Mouse (Mus musculus): ENCODE data around the gene Fli1. TPM values are rescaled to one million over a fixed set of nuclear protein-coding genes. Genes with fewer than 3 reads are reported as not detected.
A peak's percentile ranks its signal among the peaks of the same experiment; 100 is the strongest.

Fli1 gene
- total RNA-seq, 2 experiments from 2014 or later, result 92.7 to 95.8 TPM

GRCm38 (mm10) chr9:32412836-32413580 lies 129.7 kb downstream of the Fli1 start:
- no peak for ATAC-seq (ENCODE audit: poor library complexity, severe bottlenecking)

DNA sequence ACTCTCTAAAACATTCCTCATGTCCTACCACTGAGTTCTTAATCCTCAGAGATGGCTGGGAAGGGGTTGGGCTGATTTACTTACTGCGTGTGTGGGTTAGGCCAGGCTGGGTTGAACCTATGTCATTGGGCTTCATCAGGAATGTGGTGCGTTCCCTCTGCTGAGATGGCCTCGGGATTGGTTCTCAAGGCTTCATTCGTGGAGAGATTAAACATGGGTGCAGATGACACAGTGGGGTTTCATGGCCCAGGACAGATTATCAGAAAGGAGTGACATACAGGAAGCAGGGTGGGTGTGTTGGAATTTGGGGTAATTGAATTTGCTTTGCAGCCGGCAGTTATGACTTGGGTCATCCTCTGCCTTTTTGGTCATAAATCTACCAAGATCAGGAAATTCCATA lies 131.2 kb downstream of the Fli1 start:
- ATAC-seq (ENCODE audit: poor library complexity, severe bottlenecking), result no peak

DNA sequence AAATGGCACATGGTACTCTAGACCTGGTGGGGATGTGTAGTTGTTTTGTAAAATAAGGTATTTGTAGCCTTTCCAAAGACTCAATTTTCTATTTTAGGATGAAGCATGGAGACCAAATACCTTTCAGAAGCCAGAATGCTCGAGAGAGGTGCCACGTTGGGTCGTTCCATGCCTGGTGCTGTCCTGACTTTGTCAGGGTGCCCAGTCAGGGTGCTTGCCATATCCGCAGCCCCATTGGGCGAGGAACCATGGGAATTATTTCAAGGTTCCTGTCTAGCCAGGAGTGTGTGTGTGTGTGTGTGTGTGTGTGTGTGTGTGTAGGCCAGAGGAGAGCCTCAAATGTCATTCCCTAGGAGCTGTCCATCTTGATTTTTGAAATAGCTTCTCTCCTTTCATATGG lies 132.0 kb downstream of the Fli1 start:
- no peak for ATAC-seq (ENCODE audit: poor library complexity, severe bottlenecking)

DNA sequence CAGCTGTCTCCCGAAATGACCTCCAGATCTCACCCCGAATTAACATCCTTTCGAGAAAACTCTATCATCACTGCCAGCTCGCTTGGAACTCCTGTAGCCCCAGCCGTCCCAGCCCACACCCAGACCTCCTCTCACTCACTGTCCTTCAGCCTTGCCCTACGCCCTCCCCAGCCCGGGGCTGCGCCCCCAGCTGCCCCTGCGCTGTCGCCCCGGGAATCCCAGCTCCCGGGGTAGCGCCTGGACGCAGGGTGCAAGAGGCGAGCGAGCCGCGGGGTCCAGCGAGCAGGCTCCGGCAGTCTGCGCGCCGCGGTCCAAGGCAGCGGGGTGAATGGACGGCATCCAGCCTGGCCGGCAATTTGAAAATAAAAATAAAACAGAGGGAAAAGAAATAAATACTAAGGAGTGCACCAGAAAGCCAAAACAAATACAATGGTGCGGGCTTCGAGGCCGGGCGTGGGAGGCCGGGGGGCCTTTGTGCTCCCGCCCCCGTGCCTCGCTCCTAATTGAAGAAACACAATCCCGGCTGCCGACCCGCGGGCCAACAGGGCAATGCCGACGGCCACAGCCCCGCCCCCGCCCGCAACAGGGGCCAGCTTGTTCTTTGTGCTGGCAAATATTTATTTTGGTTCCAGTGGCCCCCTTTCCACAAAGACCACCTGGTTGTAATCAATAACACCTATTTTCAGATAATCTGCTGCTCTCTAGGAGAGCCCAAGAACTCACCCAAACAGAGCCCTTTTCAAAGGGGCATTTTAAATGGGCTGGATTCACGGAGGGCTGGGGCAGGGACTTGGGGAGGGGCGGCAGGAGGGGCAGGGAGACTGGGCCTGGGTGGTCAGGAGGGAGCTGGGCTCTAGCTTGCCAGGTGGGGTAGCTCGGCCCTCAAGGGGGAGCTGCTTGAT lies 133.3 kb downstream of the Fli1 start:
- ATAC-seq (ENCODE audit: poor library complexity, severe bottlenecking), result no peak

DNA sequence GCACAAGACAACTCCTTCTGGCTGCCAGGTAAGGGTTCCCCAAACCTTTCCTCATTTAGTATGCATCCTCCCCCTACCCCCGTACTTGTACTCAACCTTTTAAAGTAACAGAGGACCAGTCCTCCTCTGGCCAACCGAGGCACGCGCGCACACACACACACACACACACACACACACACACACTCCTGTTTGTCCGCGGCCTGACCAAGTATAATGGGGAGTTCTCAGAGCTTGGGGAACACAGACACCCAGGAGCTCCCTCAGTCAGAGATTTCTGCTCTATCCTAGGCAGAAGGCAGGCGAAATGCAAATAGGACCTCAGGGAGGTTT lies 134.0 kb downstream of the Fli1 start:
- no peak for ATAC-seq (ENCODE audit: poor library complexity, severe bottlenecking)

GRCm38 (mm10) chr9:32405191-32405925 lies 137.3 kb downstream of the Fli1 start:
- peak; percentile 79 for ATAC-seq (ENCODE audit: poor library complexity, severe bottlenecking)

- ATAC-seq (ENCODE audit: poor library complexity, severe bottlenecking), result no peak
These were observed 141.9 kb downstream of the Fli1 start for GRCm38 (mm10) chr9:32400662-32401161.

DNA sequence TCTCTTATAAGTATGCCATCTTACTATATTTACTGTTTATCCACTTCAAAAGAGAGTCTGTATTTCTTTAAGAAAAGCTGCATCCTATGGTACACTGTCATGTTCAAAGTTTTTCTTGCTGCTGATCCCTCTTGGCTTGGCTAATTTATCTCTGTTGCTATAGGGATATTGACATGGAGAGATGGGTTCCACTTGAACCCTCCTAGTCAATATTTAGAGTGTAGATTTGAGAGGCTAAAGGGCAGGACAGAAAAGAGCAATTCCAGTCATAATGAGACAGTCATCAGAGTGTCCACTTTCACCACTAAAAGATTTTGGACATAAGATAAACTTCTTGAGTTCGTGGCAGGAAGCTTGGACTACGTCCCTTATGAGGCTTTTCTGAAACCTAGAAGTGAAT lies 142.4 kb downstream of the Fli1 start:
- ATAC-seq (ENCODE audit: poor library complexity, severe bottlenecking), result no peak

GRCm38 (mm10) chr9:32394761-32395161 lies 147.9 kb downstream of the Fli1 start:
- ATAC-seq (ENCODE audit: poor library complexity, severe bottlenecking), result peak; percentile 30; the same call in 1 of the 2 replicates

- ATAC-seq (ENCODE audit: poor library complexity, severe bottlenecking), result no peak
These were observed 149.9 kb downstream of the Fli1 start for GRCm38 (mm10) chr9:32392716-32393115.

- no peak for ATAC-seq (ENCODE audit: poor library complexity, severe bottlenecking)
These were observed 151.0 kb downstream of the Fli1 start for GRCm38 (mm10) chr9:32391701-32392100.

DNA sequence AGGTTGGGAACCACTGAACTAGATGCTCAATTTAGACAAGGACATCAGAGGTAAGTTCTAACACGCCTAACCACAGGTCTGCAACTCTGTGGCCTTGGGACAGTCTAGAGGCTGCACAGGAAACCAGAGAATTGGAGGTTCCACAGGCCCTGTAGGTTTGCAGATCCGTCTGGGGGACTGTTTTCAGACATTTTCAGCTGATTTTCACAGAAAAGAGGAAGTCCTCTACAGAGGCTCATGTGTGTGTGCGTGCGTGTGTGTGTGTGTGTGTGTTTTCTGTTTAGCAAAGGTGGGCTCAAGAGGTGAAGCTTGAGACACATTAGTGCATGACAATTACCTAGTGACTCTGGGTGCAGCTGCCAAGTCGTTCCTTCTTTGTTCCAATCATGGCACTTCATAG lies 151.6 kb downstream of the Fli1 start:
- peak; percentile 38; the same call in 1 of the 2 replicates for ATAC-seq (ENCODE audit: poor library complexity, severe bottlenecking)

- ATAC-seq (ENCODE audit: poor library complexity, severe bottlenecking), result peak; percentile 67
These were observed 154.5 kb downstream of the Fli1 start for GRCm38 (mm10) chr9:32388120-32388519.

- no peak for ATAC-seq (ENCODE audit: poor library complexity, severe bottlenecking)
These were observed 157.8 kb downstream of the Fli1 start for GRCm38 (mm10) chr9:32384906-32385305.

DNA sequence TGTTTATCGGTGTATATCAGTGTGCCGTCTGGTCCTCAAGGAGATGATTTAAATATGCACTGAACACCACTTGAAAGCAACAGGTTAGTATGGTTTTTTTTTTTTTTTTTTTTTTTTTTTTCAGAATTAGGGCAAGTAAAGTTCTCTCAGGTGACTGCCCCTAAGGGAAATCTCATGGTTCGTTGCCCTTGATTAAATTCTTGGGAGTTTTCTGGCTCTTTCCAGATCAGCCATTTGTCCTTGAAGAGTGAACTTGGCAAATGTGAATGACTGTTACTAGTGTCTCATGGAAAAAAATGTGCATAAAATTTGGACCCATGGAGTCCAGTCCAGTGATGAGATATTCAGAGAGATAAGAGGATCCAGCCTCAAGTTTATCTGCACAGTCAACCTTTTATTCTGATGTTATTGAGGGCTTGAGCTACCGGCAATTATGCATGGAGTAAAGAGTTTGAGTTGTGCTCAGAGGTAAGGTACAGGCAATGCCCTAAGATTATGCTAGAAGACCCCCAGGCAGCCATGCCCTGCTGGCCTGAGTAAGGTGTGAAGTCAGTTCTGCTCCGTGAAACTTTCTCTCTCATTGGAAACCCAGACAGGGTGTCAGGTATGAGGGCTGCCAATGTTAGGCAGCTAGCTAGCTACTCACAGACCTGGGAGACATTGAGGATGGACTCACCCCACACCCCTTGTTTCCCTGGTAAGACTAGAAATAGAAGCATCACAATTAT lies 165.6 kb downstream of the Fli1 start:
- ATAC-seq (ENCODE audit: poor library complexity, severe bottlenecking), result no peak

DNA sequence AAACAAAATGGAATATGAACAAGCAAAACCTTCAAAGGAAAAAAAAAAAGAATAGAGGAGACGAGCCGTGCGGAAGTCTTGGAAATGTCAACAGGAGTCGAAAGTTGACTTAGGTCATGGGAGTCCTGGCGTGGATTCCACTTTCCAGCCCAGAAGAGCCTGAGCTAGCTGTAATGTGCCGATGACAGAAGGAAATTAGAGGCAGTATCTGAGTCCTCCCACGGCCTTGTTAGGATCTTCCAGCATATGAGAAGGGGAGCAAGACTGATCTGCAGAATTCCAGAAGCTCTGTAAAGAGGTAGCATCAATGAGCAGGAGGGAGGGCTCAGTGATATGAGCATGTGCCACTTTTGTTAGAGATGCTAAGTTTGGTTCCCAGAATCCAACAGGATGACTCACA lies 166.6 kb downstream of the Fli1 start:
- no peak for ATAC-seq (ENCODE audit: poor library complexity, severe bottlenecking)

DNA sequence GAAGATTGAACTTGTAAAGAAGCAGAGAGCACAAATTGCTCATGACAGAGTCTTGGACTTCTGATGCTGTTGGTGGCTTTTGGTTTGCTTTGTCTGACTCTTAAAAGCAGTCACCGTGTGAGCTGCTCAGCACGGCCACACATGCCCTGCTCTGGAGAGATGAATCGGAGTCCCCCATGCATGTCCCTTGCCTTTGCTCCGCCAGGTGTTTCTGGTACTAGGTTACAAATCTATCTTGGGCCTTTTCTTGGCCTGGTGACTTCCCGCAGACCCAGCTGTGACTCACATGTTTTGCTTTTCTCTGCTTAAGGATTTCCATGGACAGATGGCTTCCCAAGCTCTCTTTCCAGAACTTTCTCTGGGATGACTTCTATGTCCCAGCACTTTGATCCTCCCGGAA lies 169.0 kb downstream of the Fli1 start:
- ATAC-seq (ENCODE audit: poor library complexity, severe bottlenecking), result no peak

Measured in megakaryocyte, adult 5-6 weeks (primary cell).